Mouse (Mus musculus) lung, postnatal 36 days (tissue): ENCODE results near the gene Daam1.

ENCODE experiments used
- DNase-seq: peaks from one replicate; pipeline ENCODE4 v3.0.0; 2022; ENCODE audit warnings: mixed read lengths

Gene Daam1

DNA sequence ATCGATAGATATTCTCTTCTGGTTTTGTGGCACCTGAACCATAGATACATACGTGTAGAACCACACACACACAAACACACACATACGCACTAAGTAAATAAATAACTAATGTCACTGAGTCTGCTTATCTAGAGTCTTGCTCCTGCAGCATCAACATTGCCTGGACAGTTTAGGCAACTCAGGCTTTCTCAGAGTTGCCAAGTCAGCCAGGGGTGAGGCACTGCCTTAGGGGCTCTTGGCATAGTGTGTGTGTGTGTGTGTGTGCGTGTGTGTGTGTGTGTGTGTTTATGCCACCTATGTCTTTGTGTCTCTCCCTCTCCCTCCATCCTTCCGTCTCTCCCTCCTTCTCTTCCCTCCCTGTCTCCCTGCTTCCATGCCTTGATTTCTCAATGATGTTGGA, 110.4 kb downstream of the Daam1 start:
- DNase-seq = no peak

DNA sequence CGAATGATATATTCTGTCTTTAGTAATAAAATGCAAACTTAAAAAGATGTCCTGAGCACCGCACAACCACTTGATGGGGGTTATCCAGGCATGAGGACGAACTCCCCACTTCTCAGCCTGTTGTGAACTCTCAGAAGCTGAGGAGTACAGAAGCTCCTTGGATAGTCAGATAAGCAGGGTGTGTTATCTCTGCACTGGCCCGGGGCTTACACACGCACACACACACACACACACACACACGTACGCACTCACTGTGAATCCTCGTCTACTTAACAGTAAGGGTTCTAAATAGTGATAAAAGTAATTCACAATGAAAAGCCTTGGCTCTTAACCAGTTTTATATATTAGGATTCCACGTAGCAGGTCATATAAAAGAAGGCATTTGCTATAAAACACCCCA, 112.2 kb downstream of the Daam1 start:
- DNase-seq = no peak

DNA sequence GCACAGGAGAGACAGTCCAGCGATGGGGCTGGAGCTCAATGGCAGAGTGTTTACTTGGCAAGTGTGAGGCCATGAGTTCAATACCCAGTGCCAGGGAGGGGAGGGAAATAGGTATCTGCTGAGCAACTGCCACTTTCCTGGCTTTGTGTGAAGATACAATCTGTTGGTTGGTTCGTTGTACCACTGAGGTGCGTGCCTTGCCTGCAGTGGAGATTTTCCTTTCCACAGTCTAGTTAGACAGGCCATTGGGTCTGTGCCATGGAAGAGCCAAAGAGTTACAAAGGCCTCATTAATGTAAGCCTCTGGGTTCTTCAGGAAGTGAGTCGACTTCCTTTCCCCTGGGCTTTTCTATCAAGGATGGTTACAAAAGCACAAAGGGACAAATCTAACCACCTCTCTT, 112.8 kb downstream of the Daam1 start:
- peak; percentile 38 for DNase-seq

DNA sequence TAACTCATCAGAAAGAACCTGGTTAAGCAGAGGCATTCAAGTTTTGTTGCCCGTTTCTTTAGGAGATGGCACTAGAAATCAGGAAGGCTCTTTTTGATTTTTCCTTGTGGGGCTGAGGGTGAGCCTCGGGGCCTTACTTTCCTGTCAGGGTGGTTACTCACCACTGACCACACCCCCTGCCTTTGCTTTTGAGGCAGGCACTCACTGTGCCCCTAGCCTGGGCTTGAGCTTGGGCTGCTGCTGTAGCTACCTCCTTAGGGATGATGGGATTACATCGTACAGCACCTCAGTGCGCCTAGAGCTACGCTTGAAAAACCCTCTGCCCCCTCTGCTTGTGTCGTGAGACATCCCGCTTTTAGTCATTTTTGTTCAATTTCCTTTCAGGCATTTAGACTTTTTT, 115.0 kb downstream of the Daam1 start:
- no peak for DNase-seq

DNA sequence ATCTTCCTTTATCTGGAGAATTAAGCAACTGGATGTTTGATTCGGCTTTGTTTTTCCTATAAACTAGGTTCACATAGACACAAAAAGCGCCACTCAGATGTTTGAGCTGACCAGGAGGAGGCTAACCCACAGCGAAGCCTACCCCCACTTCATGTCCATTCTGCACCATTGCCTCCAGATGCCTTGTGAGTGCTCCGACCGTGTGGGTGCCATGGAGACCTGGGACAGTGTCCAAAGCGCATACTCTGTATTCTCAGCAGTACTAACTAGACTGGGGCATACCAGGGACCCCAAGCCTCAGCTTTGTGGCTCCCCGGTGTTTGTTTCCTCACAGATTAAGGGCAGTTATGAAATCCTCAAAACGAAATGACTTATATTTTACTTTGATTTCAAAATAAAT, 115.6 kb downstream of the Daam1 start:
- no peak for DNase-seq

DNA sequence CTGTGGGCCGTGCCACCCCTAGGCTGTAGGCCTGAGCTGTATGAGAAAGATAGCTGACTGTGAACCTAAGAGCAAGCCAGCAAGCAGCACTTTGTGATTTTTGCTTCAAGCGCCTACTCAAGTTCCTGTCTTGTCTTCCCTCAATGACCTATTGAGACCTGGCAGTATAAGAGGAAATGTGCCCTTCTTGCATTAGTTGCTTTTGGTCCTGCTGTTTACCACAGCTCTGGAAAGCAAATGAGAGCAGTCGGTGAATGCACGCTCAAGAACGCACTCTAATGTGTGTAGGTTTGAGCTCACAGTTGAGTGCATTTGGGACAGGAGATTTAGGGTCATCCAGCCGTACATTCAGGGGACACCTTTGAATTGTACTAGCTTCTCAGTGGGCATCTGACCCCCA, 118.1 kb downstream of the Daam1 start:
- DNase-seq = no peak

DNA sequence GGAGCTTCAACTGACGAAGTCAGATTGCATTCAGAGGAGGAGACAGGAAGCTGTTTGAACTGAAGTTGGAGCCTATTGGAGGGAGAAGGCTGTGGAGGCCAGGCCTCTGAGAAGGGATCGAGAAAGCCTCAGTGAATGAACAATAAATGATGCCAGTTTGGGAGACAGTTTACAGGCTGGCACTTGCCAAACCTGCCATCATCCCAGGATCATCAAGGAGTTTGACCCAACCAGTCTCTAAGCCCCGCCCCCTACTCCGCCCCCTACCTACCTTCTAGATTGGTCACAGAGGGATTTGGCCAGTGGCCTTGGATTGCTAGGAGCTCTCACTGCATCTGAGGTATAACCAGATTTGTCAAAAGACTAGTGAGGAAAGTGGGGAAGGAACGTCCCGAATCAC, 118.7 kb downstream of the Daam1 start:
- no peak for DNase-seq

DNA sequence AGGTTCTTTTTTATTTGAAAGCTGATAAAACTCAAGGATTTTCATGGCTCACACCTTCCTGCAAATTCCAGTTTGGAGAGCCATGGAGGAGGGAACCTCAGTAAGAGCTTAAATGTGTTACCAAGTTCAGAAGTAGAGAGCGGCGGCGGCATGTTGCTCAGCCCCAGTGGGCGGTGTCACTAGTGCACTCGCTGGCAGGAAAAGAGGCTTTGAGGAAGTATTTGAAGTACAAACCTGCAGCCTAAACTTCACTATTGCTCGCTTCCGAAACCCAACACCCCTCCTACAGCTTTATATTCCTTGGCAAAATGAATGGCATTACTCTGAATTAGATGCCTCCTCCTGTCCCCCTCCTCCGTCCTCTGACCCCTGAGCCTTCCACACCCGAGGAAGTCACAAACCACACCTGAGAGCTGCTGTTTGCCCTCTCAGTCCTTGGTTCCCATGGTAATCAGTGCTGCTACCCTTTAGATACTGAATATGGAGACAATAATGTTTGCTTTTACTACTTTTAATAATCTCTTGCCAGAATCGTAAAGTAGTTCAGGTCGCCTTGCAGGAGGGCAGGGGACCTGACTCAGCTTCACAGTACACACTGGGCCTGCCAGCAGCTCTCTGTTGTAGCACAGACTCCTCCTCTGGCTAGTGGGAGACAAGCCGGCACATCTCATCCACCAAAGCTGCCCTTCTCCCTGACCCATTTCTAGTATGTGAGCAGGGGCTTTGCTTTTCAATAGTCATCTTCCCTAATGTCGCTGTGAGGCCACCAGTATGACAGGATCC, 119.4 kb downstream of the Daam1 start:
- peak; percentile 55 for DNase-seq

DNA sequence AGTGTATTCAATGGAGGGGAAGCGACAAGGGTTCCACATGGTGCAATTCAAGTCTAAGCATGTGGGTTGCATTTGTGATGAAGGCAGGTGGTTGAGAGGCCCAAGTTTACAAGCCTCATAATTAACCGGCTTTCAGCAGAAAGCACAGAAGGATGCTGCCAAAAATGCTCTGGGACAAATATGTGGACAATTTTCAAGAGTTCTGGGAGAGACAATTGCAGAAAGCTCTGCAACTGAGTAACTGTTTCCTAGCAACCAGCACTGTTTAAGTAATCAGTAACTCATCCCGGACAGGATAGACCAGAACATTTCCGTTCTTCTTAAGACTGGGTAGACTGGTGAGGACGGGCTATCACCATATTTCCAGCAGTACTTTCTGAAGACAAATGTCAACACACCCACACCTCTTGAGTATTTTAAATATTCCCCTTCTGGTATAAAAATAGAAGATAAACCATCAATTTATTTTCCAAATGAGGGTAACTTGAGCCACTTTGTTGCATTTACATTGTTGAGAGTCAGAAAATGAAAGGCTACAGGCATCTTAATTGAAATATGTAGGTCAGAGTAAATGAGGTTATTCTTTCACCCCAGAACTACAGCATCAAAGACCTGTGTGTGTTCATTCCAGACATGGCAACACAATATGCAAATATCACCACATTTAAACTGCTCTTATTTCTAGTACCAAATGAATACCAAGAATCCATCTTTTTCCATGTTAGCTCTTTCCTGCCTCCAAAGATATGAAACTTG, 123.5 kb downstream of the Daam1 start:
- peak; percentile 46 for DNase-seq

DNA sequence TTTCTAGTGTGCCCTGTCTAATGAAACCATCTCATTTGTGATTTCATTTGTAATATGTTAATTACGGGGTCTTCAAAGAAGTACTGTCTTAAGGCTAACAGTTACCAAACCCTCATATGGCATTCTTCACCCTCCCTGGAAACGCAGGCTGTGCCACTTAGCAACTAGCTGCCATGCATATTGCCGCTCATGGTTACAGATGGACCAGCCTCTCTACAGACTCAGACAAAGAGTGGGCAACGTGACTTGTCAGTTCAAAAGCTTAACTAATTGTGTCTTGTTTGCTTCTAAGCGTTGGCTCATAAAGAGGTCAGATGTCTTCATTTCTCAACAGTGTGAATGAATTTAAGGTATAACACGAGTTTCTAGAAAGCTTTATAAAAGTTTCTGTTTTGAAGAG, 126.1 kb downstream of the Daam1 start:
- DNase-seq = no peak

DNA sequence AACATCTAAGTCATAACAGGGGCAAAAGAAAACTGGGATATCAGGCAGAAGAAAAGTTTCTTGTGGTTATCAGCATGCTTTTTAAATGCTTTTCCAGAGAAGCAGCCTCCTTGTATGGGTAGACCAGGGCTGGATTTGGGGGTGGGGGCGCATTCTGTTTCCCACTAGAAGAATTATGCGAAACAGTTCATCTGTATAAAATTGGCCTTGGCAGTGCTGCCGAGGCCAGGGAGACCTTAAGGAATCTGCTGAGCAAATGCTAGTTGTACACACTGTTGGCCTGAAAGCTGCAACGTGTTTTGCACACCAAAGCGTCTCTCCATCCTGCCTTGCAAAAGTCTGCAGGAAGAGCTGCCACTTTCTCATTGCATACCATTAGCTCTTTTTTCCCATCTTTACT, 126.6 kb downstream of the Daam1 start:
- DNase-seq = no peak

DNA sequence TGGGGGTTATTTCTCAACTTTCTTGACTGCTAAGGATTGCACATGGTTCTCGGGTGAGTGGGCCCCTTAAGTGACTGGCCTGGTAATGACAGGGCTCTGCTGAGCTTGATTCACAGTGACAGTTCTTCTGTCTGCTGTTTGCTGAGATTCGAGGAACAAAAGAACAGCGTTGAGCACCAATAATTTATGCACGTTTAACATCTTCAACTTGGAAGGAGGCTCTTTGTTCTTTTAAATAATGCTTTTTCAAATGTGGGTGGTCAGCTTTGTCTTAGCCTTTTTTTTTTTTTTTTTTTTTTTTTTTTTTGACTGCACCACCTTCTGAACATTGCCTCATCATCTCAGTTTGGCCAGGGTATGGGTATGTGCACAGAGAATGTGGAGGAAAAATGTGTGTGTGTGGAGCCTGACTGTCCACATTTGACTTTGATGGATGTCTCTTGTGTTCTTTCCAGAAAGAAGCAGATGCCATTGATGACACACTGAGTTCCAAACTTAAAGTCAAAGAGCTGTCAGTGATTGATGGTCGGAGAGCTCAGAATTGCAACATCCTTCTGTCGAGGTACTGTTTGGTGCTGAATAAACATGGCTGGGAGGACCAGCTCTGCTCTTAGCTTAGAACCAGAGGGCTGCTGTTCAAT, 128.6 kb downstream of the Daam1 start:
- peak; percentile 47 for DNase-seq

DNA sequence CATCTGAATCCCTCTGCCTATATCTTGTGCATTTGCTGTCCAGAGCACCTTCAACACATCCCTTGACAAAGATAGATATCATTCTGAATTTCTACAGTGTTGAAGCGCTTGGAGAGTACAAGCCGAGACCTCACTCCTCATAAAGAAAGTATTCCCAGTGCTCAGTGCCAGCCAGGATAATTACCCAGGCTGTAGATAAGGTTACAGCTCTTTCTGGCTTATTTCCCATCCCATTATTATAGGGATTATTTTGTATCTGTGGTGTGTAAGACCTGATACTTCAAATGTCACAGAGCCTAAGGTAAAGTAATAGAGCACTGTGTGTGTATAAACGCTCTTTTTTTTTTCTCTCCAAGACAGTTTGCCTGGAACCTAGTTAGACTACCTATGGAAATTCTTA, 130.8 kb downstream of the Daam1 start:
- DNase-seq = no peak

DNA sequence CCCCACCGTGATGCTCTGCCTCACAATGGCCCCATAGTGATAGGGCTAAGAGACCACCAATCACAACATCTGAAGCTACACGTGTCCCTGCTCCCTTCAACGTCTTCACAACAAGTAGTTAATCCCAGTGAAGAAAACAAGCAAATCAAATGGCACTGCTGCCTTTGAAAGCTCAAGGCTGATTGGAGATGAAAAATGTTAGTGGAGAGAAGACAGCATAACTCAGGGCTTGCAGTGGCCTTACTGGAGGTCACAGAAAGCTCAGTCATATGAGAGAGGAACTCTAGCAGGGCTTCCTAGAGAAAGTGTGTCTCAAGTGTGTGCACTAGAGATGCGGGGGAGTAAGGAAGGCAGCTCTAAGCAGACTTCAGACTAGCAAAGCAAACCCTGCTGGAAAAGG, 131.7 kb downstream of the Daam1 start:
- no peak for DNase-seq

DNA sequence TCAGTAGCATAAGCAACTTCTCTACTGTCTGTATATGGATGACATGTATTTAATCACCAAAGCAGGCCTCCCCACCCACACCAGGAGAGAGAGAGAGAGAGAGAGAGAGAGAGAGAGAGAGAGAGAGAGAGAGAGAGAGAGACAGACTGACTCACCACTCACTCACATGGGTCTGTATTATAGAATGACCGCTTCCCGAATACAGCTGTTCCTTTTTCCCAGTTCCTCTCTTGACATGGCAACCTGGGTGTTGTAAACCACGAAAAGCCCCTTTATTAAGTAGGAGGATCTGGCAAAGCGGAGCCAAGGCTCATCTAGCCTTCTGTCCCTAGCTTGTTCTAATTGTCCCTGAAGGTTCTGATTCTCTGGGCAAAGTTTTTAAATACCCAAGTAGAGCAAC, 137.7 kb downstream of the Daam1 start:
- no peak for DNase-seq

DNA sequence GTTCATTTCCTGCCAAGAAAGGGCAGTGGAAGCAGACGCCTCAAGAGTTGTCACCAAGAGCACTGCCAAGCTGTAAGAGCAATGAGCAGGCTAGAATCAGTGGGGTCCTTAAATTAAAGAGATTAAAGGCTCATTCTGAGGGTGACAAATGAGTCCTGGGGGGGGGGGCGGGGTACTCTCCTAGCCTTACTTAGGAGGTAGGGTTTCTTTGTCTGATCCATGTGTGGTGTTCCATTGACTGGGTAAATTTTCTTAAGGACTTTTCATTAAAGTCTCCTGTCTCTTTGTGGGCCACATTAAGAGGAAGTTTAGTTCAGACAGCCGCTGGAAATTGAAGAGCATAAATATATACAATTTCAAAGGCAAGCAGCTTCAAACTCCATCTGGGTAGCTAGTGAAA, 138.1 kb downstream of the Daam1 start:
- DNase-seq = no peak

DNA sequence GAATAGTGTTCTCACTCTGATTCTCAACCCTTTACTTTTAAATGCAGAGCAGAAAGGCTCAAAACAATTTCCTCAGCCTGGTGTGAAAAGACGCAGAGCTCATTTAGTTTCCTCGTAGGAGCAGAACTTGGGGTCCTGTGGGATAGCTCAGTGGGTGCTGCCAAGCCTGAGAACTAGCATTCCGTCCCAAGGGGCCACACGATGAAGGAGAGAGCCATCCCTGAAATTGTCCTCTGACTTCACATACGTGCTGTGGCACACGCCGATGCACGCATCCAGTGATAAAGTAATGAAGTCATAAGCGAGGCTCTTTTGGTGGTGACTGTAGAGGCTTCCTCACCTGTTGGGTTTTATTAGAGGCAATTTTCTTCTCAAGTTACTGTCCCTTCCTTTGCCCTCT, 138.6 kb downstream of the Daam1 start:
- DNase-seq = no peak

DNA sequence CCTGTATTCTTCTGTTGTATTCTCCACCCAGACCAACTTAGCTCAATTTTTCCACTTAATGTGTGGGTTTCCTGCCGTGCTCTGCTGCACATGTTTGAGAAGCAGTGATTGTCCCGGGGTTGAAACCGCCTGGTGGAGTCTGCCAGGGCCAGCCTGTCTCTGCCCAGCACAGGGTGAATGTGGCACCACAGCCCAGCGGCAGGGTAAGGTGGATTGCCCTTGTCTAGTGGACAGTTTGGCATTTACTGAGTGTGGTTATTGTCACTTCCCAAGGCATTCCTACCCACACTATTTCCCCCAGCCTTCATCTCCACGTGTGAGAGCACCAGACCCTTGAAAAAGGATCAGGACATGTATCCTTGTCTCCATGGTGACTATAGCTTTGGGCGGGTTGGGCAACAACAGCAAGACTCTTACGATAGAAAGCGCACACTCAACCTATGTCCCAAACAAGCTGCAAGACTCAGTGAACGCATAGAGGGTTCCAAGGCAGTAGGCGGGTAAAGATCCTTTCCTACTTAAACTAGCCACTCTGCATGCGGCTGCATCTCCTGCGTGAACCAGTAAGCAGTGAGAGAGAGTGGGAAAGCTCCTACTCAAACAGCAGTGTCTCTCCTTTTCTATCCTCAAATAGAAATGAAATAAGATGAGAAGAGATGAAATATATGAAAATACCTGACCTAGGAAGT, 139.2 kb downstream of the Daam1 start:
- no peak for DNase-seq

DNA sequence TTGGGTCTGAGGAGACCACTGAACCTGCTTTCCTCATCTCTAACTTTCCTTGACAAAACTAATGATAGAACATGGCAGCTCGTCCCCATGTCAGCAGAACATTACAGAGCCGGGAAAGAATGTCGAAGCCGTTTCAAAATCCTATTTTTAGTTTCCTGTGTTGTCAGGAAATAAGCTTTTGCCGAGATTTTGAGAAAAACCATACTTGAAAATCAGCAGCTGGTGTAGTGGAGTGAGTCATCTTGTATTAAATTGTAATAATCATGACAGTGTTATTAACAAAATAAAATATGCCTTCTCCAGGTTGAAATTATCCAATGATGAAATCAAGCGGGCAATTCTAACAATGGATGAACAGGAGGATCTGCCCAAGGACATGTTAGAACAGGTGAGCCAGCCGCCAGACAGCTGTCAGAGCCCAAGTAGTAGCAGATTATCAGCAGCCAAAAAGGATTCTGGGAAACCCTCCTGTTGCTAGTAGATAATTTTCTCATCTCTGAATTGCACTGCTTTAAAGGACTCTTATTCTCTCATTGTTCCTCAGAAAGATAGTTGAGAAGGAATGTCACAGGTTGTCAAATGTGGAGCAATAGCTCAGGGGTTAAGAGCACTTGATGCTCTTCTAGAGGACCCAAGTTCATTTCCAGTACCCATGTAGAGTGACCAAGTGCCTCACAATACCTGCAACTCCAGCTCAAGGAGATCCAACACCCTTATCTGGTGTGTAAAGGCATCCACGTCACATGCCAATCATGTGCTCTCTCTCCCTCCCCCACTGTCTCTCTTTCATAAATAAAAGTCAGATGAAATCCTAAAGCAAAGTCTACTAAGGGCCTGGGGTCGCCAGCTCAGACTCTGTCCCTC, 140.1 kb downstream of the Daam1 start:
- peak; percentile 63 for DNase-seq

DNA sequence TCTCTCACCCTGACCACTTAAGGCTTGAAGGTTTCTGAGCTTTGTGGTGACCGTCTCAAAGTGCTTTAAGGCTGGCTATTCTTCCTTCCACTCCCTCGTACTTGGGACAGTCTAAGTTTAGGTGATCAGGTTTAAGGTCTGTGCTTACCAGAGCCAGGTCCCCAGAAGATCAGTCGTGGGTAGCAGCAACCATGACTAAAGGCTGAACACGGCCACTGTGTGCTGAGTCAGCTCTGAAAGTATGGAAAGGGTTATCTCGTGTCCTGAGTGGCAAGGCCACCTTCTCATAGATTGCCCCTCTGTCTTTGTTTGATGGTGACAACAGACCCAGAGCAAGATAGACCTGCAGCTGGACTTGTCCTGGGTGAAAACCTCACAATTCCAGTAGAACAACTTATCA, 141.2 kb downstream of the Daam1 start:
- no peak for DNase-seq

DNA sequence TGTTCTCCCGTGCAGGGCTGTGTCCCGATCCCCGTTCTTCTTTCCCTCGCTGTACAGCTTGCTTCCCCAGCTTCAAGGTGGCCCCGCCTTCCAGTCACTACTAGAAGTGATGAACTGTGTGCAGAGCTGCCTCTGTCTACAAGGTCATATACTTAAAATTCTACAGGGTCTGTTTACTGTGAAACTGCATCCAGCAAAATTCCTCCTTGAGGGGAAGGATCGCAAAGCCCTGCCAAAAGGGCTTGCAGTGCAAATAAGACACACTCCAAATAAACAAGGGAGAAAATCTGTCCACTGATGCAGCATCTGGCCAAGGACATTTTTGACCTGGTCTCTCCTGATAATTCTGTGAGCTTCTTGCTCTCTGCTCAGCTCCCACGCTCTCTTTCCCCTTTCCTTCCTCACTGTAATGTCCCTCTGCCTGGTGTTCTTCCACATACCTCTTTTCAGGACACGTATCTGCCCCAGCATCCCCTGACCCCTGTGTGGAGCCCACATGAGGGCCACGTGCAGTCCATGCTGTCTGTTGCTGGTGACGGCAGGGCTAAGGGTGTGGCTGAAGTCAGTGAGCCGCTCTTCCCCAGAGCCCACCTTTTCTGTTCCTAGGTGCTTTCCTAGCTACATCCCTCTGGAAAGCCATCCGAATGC, 141.9 kb downstream of the Daam1 start:
- DNase-seq = no peak

DNA sequence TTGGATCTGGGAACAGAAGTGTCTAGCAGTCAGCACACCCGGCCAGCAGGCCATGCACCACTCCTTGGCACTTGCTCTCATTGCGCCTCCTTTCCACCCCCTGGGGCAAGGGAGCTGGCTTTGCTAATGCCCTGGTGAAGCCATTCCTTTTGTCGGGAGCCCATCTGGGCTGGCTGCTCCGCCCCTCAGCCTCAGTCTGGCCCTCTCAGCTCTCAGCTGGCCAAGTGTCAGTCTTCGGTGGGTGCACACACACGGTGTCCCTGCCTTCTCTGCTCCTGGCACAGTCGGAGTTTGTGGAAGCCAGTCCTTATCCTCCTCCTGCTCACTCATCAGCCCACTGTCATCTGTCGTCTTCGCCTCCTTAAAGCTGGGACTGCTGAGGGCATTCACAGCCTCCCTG, 142.7 kb downstream of the Daam1 start:
- no peak for DNase-seq
